Mouse (Mus musculus): ENCODE measurements around the gene Ank2. TPM values are rescaled to one million over a fixed set of nuclear protein-coding genes. Genes with fewer than 3 reads are reported as not detected.
A peak's percentile ranks its signal among the peaks of the same experiment; 100 is the strongest.

The Ank2 gene
- polyA plus RNA-seq, 1 experiment from 2014 or later, result 159 TPM

DNA sequence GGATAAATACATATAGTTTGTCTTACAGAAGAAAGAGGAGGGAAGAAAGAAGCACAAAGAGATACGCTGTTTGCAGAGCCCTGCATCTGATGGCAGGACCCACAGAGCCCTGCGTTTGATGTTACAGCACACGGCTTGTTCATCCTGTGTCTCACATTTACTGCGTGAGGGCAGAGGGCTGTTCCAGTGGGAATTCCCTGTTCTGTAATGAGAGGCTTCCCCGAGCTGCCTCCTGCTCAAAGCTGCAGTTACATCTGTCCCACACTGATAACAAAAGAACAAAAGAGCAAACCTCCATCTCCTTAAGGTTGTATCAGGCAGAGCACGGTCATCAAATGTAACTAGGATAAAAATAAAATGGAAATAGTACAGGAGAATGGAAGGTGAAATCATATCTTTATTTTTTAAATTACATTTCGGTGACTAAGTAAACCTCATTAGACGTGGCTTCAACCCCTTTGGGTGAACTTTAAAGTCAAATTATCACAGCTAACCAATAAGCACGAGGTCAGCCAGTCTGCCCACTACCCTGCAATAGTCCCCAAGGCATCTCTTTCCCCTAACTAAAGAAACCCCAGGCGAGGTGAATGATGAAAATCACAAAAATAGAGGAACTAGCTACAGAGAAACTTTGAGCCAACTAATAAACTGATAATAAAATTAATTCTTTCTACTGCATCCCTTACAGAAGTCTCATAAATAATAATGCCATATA is 255.1 kb downstream of the Ank2 start:
- no peak for ATAC-seq (replicated peaks)
- Histone ChIP-seq H3K36me3 (no peaks in the 10 kb centered on the region), H3K4me2 (replicated peaks) (no peak overlapping the region), H3K27ac (replicated peaks) (no peak overlapping the region), H3K9me3 (no peaks in the 10 kb centered on the region), H3K9ac (replicated peaks) (no peak overlapping the region), H3K4me3 (no peak overlapping the region), H3K4me1 (no peaks in the 10 kb centered on the region), H3K27me3 (no peaks in the 10 kb centered on the region)
- 55% methylated on average over 10 of the region's 10 CpGs for WGBS

DNA sequence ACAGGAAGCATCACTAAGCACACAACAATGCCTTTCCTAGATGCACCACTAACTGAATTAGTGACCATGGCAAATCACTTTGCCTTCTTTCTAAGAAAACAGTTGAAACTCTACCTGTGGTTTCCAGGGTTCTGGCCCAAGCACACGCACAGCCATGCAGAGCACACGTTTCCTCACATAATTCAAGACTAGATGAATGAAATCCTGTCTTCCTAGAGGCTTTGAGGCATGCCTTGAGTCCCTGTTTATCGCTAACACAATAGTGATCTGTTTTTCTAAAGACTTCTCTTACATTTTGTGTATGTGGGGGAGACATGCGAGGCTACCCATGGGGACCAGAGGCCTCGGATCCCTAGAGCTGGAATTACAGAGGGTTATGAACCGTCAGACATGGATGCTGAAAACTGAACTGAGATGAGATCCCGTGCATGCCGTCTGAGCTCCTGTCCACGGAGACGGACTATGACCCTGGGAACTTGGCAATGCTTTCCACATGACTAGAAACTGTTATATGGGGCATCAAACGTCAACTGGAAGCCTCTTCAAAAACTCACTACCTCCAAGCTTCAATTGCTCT is 256.8 kb downstream of the Ank2 start:
- WGBS, result 91% methylated on average over 11 of the region's 11 CpGs
- Histone ChIP-seq H3K36me3 (no peaks in the 10 kb centered on the region), H3K4me2 (replicated peaks) (no peak overlapping the region), H3K9me3 (no peaks in the 10 kb centered on the region), H3K4me1 (no peaks in the 10 kb centered on the region), H3K27ac (replicated peaks) (no peak overlapping the region), H3K27me3 (no peaks in the 10 kb centered on the region), H3K9ac (replicated peaks) (no peak overlapping the region), H3K4me3 (no peak overlapping the region)
- ATAC-seq (replicated peaks), result no peak

GRCm38 (mm10) chr3:127235271-127235670 is 263.9 kb downstream of the Ank2 start:
- Histone ChIP-seq H3K27me3 (no peaks in the 10 kb centered on the region), H3K4me3 (no peak overlapping the region), H3K9me3 (no peaks in the 10 kb centered on the region), H3K4me1 (no peaks in the 10 kb centered on the region), H3K4me2 (replicated peaks) (no peak overlapping the region), H3K9ac (replicated peaks) (no peak overlapping the region), H3K27ac (replicated peaks) (no peak overlapping the region), H3K36me3 (no peaks in the 10 kb centered on the region)
- WGBS, result 72% methylated on average over 5 of the region's 5 CpGs
- ATAC-seq (replicated peaks), result no peak

- WGBS, result 2% methylated on average over 26 of the region's 26 CpGs
- peak; percentile 92 for ATAC-seq (replicated peaks)
- no peaks in the 10 kb centered on the region for H3K36me3 ChIP-seq
- no peaks in the 10 kb centered on the region for H3K9me3 ChIP-seq
- H3K27ac ChIP-seq (replicated peaks), result peak overlapping the region; percentile 85
- peaks cover 12% of the 10 kb centered on the region for H3K4me1 ChIP-seq
- peak overlapping the region; percentile 47 for H3K9ac ChIP-seq (replicated peaks)
- peak overlapping the region; percentile 46 for H3K4me3 ChIP-seq
- no peaks in the 10 kb centered on the region for H3K27me3 ChIP-seq
- H3K4me2 ChIP-seq (replicated peaks), result peak overlapping the region; percentile 53
Measured at GRCm38 (mm10) chr3:127225799-127226730, 273.1 kb downstream of the Ank2 start.

DNA sequence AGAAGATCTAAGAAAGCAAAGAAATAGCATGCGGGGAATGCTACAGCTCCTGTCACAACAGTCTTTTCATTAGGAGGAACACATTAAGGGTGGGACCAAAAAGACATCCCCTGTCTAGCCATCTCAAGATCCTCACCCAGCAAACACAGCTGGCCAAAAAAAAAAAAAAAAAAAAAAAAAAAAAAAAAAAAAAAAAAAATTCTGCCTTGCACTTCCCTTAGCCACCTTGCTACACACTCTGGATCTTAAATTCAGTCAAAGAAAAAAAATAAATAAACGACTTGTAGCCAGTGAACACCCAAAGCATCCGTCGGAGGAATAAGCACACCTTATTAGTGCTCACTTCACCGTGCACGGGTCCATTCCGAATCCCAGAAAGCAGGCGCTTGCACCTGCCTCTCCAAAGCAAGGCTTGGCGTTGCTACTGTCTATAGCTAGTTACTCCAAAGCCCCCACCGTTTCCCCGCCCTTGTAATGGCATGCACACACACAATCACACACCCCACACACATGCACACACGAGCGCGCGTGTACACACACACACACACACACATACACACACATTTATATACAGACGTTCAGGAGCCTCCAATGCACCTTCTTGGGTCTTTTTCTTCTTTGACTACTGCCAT is 273.9 kb downstream of the Ank2 start:
- Histone ChIP-seq H3K9ac (replicated peaks) (peak overlapping the region; percentile 47), H3K4me1 (peaks cover 12% of the 10 kb centered on the region), H3K4me2 (replicated peaks) (peak overlapping the region; percentile 53), H3K27ac (replicated peaks) (peak overlapping the region; percentile 85), H3K27me3 (no peaks in the 10 kb centered on the region), H3K36me3 (no peaks in the 10 kb centered on the region), H3K4me3 (peak overlapping the region; percentile 46), H3K9me3 (no peaks in the 10 kb centered on the region)
- WGBS, result 4% methylated on average over 16 of the region's 16 CpGs
- peak; percentile 73 for ATAC-seq (replicated peaks)

DNA sequence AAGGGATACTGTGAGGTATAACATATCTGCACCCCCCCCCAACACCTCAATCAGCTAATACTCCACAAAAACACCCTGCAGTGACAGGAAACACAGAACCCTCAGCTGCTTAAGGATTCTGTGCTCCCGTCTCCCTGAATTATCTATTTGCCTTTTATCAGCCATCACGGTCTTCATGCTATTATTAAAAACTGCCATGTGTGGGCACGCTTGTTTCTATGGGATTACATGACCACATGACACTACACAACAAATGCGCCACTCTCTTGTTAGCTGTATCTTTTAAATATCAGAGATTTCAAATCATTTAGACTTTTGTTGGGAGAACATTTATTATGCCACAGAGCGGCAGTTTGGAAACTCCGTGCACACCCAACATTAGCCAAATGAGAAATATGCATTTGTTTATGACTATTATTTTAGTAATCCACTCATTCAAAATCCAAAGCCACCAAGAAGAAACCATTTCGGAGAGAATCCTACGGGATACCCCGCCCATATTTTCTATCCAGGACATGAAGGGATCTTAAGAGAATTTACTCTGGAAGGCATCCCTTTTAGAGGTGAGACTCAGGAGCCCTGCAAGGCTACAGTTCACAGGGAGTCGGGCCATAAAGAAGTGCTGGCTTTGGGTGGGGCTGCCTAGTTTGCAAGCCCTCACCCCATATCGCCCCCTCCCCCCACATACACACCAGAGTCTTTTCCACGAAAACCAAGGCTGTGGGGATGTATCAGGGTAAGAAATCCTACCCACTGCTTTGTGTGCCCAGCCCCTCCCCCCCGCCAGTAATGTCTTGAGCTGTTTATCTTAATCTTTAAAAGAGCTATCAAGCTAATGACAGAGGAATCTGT is 274.6 kb downstream of the Ank2 start:
- Histone ChIP-seq H3K4me1 (peaks cover 12% of the 10 kb centered on the region), H3K9ac (replicated peaks) (peak overlapping the region; percentile 47), H3K36me3 (no peaks in the 10 kb centered on the region), H3K4me2 (replicated peaks) (peak overlapping the region; percentile 53), H3K9me3 (no peaks in the 10 kb centered on the region), H3K27ac (replicated peaks) (peak overlapping the region; percentile 85), H3K4me3 (peak overlapping the region; percentile 46), H3K27me3 (no peaks in the 10 kb centered on the region)
- peak; percentile 39 for ATAC-seq (replicated peaks)
- WGBS, result 48% methylated on average over 13 of the region's 13 CpGs

DNA sequence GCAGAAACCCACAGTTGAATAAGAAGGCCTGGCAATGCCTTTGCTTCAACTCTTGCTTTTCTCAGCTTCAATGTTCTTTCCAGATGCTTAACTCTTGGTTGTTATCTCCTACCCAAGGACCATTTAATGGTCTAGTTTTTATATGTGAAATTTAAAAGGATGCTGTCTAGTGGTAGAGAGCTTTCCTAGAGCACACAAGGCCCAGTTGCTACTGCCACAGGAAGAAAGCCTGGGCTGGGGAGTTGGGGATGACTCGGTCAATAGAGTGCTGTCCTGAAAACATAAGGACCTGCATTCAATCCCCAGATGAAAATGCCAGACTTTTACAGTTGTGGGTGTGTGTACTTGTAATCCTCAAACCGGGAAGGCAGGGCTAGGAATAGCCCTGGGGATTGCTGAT is 277.1 kb downstream of the Ank2 start:
- Histone ChIP-seq H3K27me3 (no peaks in the 10 kb centered on the region), H3K4me3 (no peak overlapping the region), H3K9me3 (no peaks in the 10 kb centered on the region), H3K4me2 (replicated peaks) (no peak overlapping the region), H3K9ac (replicated peaks) (no peak overlapping the region), H3K36me3 (no peaks in the 10 kb centered on the region), H3K27ac (replicated peaks) (no peak overlapping the region), H3K4me1 (peaks cover 12% of the 10 kb centered on the region)
- ATAC-seq (replicated peaks), result no peak
- 88% methylated on average over 2 of the region's 2 CpGs for WGBS

- H3K27ac ChIP-seq (replicated peaks), result no peak overlapping the region
- no peak overlapping the region for H3K4me2 ChIP-seq (replicated peaks)
- no peak overlapping the region for H3K9ac ChIP-seq (replicated peaks)
- 94% methylated on average over 9 of the region's 9 CpGs for WGBS
- no peaks in the 10 kb centered on the region for H3K9me3 ChIP-seq
- peaks cover 5% of the 10 kb centered on the region for H3K4me1 ChIP-seq
- H3K27me3 ChIP-seq, result no peaks in the 10 kb centered on the region
- no peaks in the 10 kb centered on the region for H3K36me3 ChIP-seq
- H3K4me3 ChIP-seq, result no peak overlapping the region
- no peak for ATAC-seq (replicated peaks)
Measured at GRCm38 (mm10) chr3:127220859-127221258, 278.3 kb downstream of the Ank2 start.

- ATAC-seq (replicated peaks), result no peak
- Histone ChIP-seq H3K4me2 (replicated peaks) (no peak overlapping the region), H3K4me3 (no peak overlapping the region), H3K27me3 (no peaks in the 10 kb centered on the region), H3K36me3 (no peaks in the 10 kb centered on the region), H3K27ac (replicated peaks) (no peak overlapping the region), H3K4me1 (peaks cover 9% of the 10 kb centered on the region), H3K9ac (replicated peaks) (no peak overlapping the region), H3K9me3 (no peaks in the 10 kb centered on the region)
- 48% methylated on average over 5 of the region's 5 CpGs for WGBS
Measured at GRCm38 (mm10) chr3:127213534-127213933, 285.6 kb downstream of the Ank2 start.

DNA sequence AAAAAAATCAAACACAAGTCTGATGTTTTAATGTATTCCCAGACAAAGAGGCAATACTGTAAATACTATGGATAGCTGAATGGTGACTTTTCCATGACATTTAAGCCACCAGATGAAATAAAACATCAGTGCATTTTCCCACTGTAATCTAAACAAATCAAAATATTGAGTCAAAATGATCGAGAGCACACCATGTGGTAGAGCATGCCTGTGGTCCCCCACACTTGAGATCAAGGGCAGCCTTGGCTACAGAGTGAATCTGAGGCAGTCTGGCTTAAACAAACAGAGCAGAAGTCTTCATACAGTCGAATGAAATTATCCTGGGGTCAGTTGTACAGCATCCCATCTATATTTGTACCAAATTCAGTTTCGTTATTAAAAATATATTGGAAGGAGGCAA is 288.0 kb downstream of the Ank2 start:
- Histone ChIP-seq H3K4me1 (peaks cover 12% of the 10 kb centered on the region), H3K9ac (replicated peaks) (no peak overlapping the region), H3K36me3 (no peaks in the 10 kb centered on the region), H3K9me3 (no peaks in the 10 kb centered on the region), H3K4me2 (replicated peaks) (no peak overlapping the region), H3K27ac (replicated peaks) (no peak overlapping the region), H3K27me3 (no peaks in the 10 kb centered on the region), H3K4me3 (no peak overlapping the region)
- WGBS, result 78% methylated on average over 3 of the region's 3 CpGs
- no peak for ATAC-seq (replicated peaks)

- Histone ChIP-seq H3K9me3 (no peaks in the 10 kb centered on the region), H3K27me3 (no peaks in the 10 kb centered on the region), H3K27ac (replicated peaks) (no peak overlapping the region), H3K9ac (replicated peaks) (no peak overlapping the region), H3K4me1 (peaks cover 14% of the 10 kb centered on the region), H3K36me3 (no peaks in the 10 kb centered on the region), H3K4me2 (replicated peaks) (no peak overlapping the region), H3K4me3 (no peak overlapping the region)
- whole genome bisulfite sequencing, result 25% methylated on average over 4 of the region's 4 CpGs
- no peak for ATAC-seq (replicated peaks)
Measured at GRCm38 (mm10) chr3:127210552-127210951, 288.6 kb downstream of the Ank2 start.

Data from forebrain, embryonic 15.5 days (tissue).